Mouse (Mus musculus) spleen, adult 12 weeks (tissue): ENCODE results near the gene Prkcb.

ENCODE experiments used
- DNase-seq: peaks from one replicate; pipeline ENCODE4 v3.0.0; 2022; ENCODE audit warnings: low spot score

The Prkcb gene

DNA sequence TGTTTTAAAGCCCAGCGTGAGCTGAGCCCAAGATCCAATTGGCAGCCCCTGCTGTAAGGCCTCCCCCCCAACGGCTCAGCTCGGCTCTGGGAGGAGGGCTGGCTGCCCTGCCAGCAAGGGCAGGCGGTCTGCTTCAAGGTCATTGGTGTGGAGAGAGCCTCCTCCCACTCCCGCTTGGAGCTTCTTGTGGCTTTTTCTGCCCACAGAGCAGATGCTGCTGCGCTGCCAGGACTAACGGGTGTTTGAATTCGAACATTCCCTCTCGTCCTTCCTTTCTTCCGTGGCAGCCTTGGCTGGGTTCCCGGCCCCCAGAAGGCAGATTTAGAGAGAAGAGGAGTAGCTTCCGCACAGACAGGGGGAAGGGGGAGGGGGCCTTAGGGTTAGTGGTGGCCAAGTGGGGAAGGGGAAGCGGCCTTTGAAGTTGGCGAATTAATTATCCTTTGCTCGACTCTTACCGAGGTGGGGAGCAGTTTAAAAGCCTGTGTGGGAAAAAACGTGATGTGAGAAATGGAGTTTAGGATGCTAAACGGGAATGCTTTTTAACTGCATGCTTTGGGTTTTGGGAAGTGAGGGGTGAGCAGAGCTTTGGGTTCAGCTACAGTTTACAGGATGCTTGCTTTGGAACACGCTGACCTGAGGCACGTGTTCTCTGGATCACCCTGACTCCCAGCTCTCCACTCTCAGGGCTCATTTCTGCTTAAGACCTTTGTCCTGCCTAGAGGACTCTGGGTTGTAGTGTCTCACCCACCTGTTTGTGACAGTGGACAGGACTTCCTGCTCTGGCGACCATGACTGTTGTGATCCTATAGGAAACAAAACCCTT, 116.2 kb downstream of the Prkcb start:
- no peak for DNase-seq

DNA sequence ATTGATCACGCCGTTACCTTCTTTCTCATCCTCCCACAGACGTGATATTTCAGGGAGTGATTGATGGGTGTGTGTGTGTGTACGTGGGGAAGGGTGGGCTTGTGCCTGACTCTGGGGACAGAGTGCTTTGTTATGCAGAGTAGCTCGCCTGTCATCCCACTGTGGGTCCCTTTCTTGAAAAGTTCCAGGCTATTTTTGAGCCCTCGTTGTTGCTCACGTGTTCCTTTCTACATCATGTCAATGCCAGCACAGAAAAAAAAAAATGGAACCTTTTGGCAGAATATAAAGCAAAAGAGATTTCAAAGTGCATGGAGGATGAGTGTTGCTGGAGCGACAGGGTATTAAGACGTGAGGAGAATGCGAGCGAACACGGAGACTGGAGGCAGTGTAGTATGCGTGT, 118.1 kb downstream of the Prkcb start:
- DNase-seq: no peak

DNA sequence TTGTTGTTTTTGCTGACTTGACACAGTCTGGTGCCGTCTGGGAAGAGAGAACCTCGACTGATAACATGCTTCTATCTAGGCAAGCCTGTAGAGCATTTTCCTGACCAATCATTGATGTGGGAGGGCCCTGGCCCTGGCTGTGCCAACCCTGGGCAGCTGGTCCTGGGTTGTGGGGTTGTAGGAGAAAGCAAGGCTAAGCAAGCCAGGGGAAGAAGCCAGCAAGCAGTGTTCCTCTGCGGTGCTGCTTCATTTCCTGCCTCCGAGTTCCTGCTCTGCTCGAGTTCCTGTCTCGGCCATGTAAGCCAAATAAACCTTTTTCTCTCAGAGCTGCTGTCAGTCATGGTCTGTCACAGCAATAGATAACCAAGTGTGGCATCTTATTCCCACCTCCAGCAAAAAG, 121.4 kb downstream of the Prkcb start:
- DNase-seq: no peak

DNA sequence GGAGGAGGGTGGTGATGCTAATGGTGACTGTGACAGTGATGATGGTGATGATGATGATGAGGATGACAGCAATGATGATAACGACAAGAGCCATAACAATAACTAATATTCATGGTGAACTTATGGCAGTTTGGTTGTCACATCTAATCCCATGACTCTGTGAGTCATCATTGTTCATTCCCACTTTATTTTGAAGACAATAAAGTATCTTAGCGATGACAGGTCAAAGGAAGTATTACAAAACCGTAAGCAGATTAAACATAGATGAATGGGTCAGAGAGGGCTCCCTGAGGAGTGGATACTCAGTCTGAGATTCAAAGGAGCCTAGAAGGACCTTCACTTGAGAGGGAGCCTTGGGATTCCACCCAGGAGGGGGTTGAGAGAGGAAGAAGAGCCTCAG, 122.3 kb downstream of the Prkcb start:
- no peak for DNase-seq

DNA sequence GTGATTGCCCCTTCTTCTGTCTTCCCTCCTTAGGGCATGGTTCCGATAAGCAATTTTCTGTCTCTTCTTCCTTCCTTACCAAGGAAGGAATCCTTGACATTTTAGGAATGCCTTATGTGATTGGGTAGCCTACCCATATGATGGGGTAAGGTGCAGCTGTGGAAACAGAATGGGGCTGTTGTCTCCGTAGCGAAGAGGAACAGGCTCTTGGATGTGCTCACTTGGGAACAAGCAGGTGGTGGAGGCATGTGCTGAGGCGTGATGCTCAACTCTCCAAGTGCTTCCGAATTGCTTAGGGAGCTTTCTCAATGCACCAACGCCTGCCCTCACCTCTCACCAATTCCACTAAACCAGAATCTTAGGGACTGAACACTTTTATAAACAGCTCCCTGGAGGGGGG, 124.7 kb downstream of the Prkcb start:
- no peak for DNase-seq

DNA sequence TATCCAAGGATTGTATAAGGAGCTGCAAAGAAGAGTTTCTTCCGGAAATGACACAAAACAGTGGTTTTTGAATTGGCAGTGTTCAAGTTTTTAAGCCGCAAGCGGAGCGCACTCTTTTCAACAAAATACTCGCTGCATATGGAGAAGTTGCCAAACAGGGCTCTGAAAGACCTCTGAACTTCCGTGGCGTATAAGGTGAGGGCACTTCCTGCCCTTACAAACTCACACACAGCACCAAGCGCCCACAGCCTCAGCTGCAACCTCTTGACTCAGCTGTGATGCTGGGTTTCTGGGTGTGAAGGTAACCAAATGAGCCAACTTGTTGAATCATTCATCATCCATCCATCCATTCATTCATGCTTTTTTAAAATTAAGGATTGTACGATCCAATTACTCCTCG, 125.6 kb downstream of the Prkcb start:
- no peak for DNase-seq

DNA sequence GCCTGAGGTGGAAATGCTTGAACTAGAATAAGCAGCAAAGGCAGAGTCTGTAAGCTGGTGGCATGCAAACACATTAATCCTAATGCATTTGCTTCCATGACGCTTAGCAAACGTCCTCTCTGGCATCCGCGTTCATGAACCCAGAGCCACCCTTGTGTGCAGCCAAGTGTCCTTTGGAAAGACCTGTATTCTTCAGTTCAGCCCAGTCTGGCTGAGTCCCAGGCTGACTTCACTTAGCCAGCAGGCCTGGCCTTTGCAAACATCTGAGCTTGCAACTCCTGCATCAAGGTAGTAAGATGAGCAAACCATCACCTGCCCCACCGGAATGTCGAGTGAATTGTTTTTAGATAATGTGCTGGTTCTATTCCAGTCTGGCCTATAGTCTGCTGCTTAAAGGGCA, 126.1 kb downstream of the Prkcb start:
- no peak for DNase-seq

DNA sequence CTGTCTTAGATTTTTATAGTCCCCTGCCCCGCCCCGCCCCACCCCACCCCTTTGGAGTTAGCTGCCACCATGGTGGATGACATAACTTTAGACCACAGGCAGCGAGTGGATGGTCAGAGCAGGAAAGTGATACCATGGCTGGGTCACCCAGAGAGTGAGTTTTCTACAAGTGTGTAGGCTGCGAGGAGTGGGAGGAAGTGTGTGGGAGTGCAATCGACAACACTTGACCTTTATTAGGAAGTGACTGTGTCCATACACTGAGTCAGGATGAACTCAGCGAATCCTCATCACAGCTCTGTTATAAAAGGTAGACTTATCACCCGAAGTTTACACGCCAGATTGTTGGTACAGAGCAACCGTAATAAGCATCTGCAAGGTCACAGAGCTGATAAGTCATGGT, 126.8 kb downstream of the Prkcb start:
- DNase-seq: no peak

DNA sequence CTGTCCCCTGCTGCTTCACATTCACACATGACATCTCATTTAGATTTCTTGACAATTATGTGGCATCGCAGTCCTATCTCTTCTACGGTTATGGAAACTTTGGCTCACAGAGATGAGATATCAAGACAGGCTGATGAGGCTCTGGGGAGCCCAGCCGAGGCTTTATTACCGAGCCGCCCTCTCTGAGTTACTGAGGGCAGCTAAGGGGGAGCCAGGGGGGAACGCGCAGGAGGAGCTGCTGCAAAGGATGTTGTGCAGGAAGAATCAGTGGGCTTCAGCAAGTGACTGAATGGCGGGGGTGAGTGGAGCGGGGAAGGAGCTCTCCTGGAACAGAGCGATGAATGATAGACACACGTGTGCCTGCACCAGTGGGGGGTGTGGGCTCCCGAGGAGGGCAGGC, 127.4 kb downstream of the Prkcb start:
- DNase-seq: no peak

DNA sequence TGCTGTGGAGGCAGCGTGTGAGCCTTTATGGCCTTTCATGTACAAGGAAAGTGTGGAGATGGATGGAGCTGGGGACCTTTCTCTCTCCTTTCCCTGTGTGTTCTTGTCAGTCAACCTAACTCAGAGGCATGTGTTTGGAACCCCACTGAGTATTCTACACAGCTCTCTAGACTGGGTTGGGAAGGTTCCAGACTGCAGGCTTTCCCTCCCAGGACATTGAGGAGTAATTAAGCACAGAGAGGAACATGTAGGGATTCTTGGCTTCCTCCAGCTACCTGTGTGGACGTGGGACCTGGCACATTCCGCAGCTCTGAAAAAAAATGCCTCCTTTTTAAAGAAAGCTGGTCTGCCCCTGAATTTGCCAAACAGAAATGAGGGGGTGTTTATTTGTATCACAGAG, 130.0 kb downstream of the Prkcb start:
- no peak for DNase-seq

DNA sequence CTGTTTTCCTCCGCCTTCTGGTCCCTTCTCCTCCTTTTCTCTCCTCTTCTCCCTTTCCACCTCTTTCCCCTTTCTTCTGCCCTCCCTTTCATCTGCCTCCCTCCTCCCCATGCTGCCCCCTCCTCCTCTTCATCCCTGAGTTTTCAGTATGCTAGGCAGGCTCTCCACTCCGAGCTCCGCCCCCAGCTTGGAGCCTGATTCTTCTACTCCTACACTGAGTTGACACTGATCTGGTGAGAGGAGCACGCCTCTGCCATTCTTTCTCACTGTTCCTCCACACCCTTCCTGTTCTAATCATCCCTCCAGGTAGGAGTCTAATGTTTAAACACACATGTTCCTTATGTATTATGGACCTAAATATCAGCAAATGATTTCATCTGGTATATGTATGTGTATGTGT, 135.3 kb downstream of the Prkcb start:
- no peak for DNase-seq

DNA sequence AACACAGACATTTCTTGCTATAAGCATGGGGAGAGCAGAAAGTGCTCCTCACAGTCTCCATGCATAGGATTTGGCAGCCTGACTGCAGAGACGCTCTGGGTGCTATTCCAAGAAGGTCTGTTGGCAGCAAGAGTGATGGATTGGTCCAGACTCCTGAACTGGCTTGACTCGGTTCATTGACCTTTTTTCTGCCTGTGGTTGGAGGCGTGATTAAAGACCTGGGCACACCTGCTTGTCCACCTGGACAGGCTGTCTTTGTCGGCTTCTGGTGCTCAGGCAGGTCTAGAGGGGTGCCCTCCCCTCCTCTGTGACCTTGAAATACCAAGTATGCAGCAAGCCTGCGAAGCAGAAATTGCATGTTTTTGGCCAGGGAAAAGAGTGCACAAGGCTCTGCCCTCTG, 140.6 kb downstream of the Prkcb start:
- DNase-seq: no peak

DNA sequence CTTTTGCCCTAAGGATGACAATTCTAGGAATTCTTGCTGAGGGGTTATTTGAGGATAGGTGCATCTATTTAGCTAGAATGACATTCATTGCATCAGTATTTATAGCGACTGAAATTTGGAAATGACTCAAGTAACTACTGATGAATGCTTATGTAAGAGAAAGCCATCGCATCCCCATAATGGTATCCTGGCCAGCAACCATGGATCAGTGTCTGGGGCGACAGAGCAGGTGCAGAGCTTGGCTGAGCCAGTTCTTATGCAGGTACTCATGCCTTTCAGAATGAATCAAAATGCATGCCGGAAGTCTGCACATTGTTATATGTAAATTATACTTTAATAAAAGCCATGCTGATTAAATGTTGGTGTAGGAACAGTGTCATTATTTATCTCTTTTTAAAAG, 143.8 kb downstream of the Prkcb start:
- no peak for DNase-seq

DNA sequence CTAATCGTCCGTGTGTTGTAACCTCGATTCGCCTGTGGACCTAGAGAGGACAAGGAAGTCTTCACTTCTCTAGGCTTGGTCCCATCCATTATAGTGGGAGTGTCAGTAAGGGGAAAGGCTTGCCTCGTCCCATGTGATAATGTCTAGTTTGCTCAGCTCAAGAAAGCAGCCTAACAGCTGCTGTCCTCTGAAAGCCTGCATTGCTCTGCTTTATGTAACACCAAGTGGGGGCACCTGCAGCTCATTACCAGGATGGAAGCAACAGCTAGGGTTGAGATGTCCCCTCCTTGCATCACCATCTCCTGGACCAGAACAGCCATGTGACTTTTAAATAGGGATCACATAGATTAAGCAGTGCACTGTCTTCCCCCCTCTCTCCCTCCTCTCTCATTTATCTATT, 144.8 kb downstream of the Prkcb start:
- no peak for DNase-seq

DNA sequence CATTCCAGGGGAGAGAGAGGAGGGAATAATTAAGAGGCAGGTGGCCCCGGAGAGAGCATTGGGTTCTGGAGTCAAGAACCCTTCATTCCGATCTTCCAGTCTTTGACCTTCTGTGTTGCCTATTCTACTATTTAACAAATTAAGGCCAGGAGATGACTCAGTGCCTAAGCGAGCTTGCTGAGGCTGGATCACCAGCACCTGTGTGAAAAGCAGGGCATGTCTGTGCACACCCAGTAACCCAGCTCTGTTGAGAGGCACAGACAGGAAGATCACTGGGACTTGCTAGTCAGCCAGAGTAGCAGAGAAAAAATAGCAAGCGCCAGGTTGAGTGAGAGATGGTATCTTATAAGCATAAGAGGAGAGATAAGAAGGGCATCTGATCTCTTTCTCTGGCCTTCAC, 146.4 kb downstream of the Prkcb start:
- DNase-seq: no peak

DNA sequence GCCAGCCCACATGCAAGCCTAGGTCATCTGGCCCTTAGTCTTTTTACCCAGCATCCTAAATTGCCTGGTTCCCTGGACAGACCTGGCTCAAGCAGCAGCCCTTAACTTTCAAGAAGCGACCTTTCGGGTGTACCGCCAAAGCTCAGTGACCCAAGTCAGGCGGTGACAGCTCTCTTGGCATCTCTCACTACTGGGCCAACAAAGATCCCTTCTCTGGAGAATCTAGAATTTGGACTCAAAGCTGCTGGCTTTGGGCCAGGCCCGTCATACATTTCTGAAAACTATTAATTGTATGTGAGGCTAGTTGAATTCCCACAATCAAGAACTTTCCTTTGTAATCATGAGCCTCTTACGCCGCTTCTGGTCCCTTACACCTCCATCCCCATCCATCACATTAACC, 147.0 kb downstream of the Prkcb start:
- DNase-seq: no peak

DNA sequence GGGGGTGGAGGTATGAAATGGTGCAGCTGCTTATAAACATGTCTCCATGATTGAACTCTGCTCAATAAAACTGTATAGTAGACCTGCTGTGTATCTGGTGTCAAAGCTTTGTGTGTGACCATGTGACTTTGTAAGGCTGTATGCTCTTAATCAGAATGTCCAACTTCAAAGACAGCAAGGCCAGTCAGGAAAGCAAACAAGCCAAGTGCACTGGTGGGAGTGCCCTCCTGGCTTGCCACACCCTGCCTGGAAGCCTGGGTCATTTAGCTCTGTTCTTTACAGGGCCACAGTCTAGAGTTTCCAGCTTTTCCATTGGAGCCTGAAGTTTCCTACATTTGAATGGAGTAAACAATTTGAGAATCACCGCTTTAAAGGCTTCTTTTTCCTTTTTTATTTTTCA, 148.8 kb downstream of the Prkcb start:
- DNase-seq: no peak

DNA sequence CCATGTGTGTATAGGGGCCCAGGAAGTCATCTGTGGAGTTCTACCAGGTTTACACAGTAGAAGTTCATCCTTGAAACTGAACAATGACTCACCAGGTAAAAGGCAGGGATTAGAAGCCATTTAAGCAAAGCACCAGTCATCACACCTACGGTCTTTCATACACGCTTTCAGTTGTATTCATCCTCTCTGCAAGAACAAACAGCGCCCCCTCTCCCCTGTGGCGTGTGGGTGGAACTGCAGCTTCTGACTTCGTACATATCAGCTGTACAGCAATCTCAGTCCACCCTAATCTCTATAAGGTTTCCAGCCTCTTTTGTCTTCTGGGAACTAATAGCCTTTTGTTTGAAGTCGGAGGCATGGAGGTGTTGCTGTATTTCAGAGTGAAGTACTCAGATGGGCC, 156.5 kb downstream of the Prkcb start:
- peak; percentile 13 for DNase-seq

DNA sequence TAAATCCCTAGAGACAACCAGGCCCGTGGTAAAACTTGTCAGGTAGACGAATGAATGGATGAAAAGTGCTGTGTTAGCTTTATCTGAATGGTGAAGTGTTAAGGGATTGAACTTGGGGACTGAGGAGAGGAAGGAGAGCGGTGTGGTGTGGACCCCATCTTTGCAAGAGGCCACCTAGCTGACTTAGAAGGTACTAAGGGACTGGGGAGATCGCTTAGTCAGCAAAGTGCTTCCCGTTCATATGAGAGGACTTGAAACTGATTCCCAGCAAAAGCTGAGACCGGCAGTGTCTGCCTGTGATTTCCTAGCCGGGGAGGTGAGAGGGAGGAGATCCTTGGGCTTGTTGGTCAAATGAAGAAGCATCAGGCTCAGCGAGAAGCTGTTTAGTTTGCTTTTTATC, 164.1 kb downstream of the Prkcb start:
- no peak for DNase-seq

DNA sequence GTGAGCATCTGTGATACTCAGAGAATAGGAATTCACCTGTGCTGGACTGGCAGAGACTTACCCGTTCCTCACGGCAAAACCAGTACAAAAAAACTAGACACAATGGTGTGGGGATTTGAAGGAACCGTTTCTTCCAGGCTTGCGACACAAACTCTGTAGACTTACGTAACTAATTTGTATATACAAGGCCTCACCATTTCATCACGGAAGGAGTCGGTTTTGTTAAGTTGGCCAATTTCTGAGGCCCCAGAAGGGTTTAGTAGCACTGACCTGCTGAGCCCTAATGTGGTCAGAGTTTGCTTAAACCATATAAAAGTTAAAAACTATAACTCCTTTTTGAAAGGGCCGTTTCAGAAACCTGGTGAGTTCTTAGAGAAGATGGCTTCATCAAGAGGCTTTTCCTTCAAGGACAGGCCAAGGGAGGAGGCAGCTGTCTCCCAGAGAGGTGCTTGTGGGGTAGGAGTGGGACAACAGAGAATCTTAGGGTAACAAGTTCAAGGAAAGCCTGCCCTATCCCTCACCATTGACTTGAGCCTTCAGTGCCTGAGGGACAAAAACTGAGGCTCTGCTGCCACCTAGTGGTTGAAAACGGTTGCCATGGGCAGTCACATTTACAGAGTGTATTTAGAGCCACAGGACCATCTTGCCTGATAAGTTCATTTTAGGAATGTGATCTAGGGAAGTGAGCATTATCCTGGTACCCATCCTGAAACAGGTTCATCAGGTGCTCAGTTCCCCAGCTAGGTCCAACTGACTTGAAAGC, 170.8 kb downstream of the Prkcb start:
- peak; percentile 66 for DNase-seq

DNA sequence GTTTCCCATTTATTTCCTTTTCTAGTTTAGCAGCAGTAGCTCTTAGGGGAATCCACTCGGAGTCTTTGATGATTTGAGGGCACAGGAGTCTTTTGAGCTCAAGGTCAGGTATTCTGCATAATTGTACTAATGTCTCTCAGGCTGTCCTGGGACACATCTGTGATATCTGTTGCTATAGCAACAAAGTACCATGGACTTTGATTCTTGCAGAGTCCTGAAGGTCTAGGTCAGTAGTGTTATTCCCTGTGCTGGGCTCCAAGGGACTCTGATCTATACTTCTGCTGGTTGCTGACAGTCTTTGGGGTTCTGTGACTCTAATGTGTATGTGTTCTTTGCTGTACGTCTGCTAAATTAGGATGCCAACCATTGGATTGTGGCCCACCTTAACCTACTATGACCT, 171.5 kb downstream of the Prkcb start:
- no peak for DNase-seq

DNA sequence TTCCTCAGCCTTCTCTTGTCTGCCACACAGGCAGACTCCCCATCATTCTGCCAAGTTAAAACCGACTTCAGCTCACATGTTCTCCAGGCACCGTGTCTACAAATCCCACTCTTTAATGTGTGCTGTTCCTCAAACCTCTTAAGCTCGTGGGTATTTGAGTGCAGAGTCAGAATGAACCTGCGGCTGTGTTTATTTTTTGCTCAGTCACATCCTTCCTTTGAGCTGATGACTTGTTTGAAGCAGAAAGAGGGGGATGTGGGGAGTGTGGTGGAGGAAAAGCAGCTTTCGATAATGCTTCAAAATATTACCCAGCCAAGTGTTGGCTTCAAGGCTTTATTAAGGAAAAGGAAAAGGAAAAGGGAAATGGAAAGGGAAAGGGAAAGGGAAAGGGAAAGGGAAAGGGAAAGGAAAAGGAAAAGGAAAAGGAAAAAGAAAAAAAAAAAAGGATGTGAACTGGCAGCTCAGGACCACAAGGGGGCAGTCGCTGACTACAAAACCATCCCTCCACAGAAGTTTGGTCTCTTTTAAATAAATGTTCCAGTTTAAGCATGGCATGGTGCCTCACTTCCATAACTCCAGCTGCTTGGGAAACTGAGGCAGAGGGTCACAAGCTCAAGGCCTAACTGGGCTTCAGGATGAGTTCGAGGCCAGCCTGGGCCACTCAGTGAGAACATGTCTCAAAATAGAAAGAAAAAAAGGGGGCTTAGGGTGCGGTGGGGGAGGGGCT, 177.4 kb downstream of the Prkcb start:
- no peak for DNase-seq

DNA sequence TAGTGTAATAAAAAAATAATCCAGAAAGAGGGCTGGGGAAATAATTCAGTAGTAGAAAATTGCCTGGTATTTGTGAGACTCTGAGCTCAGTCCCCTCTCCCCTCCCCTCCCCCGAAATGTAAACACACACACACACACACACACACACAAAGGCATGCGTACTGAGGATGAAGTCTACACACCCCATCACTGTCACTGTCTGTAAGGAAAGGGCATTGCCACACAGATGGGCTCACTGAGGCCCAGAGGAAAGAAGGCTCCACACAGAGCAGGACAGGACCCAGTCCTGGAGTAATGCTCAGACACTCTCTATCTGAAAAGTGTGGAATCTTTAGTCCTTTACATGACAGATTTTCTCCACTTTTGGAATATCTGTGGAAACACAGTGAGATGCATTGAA, 178.2 kb downstream of the Prkcb start:
- DNase-seq: no peak
